Mouse (Mus musculus) lung, postnatal 4 days (tissue): Measurements from ENCODE around the gene Rfx8.
A peak's percentile ranks its signal among the peaks of the same experiment; 100 is the strongest.
"Not testable (repeated sequence)": the region's sequence is repeated elsewhere in the genome, so short reads cannot be mapped to it uniquely, and the experiment has no call there.

Source experiments
- DNase-seq, 2 experiments: peaks; one replicate each; pipeline ENCODE4 v3.0.0; 2021

Rfx8 gene

DNA sequence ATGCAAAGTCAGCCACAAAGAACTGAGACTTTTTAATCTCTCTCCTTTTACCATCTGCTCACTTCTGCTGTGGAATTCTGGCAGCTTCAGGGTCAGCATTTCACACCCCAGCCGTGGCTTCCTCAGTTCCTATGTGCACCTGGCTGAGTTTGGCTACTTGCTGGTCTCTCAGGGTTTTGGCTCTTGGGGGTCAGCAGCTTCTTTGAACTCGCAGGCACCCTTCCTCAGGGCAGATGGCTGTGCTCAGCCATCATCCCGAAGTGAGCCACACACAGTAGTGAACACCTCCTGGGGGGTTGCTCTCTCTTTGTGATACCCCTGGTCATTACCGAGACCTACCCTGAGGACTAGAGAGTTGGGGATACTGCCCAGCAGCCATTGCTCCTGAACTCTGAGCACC lies 29.7 kb downstream of the Rfx8 start:
- DNase-seq = no peak

DNA sequence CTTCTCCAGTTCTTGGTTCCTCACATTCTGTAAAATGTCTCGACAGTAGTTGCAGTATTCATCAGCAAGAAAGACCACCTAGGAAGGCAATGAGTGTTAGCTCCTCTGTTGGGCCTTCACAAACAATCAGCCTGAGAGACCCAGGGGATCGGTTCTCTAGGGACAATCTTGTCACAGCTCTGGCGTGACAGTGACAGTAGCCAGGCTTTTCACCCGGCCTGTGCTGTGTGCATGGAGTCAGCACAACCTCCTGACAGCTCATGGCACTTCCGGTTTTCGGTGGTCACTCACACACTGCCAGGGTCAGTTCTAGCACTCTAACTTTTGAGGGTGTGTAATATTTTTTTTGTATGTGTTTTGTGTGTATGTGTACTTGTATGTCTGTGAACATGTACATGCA lies 32.2 kb downstream of the Rfx8 start:
- no peak for DNase-seq

DNA sequence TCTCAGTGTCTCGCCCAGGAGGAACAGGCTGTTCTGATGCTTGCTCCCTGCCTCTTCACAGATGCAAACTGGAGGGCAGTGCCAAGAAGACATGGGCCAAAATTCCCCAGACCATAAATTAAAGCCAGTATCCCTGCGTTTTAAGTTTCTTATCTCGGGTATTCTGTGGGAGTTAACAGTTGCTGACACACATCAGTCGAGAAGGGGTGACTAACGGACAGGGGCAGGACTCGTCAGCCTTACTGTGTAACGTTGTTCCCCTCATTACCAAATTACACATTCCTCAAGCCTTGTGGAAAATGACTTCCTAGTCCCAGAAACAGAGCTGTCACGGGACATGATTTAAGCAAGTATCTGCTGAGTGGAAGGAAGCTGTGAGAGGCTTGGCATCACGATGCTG lies 33.5 kb downstream of the Rfx8 start:
- DNase-seq = no peak

DNA sequence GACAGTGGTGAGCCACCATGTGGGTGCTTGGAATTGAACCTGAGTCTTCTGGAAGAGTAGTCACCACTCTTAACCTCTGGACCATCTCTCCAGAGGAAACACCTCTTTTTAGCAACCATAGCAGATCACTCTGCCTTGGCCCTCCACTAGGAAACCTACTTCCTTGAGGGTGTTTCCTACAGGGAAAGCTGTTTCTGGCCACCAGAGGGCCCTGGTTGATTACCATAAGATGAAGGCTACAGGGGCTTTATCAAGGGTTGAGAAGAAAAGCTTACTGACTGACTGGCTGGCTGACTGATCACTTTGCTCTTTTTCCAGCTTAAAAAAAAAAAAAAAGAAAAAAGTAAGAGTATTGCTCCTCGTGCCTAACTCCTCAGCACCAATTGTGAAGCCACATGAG lies 35.0 kb downstream of the Rfx8 start:
- DNase-seq = peak; percentile 72 to 84

DNA sequence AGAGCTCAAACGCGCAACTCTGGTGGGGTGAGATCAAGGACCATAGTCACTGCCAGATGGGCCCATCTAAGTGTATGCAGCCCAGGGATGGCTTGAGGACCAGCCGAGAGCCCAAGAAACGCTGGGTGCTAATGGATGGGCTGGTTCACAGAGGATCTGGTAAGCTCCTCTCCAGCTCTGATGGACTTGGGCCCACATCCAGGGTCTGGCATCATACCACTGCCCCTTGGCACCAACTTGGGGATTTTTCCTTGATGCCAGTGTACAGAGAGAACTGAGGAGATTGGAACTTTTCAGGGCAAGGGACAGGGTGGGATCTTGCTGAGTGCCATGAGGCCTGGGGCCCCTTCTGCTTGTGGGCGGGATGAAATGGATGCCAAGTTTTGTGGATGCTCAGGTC lies 39.2 kb downstream of the Rfx8 start:
- no peak for DNase-seq

DNA sequence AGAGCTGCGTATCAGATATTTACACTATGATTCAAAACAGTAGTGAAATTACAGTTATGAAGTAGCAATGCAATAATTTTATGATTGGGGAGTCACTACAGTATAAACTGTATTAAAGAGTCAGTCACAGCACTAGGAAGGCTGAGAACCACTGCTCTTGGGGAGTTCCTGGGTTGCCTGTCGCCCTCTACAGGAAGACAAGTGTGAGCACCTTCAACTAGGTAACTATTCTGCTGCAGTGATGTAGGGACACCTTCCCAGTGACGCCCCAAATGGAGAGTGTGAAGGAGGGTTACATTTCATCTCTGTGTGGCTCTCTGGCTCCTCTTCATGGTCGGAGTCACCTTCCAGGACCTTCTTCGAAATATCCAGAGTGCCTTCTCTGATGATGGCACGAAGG lies 40.3 kb downstream of the Rfx8 start:
- DNase-seq = no peak

DNA sequence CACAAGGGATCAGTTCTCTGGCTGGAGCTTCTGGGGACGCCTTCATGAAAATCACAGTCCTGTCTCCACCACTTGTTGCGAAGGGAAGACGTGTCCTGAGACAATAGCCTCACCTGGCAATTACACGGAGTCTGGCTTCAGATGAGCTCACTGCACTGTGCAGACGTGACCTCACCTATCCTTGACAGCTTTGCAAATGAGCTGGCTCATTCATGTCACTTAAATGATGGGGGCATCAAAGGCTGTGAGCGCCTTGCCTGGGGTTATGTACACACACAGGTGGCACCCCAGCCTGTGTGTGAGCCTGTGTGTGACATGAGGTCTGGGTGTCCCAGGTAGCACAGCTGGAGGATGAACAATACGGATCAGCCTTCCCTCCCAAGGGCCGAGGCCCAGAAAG lies 41.9 kb downstream of the Rfx8 start:
- DNase-seq = no peak

DNA sequence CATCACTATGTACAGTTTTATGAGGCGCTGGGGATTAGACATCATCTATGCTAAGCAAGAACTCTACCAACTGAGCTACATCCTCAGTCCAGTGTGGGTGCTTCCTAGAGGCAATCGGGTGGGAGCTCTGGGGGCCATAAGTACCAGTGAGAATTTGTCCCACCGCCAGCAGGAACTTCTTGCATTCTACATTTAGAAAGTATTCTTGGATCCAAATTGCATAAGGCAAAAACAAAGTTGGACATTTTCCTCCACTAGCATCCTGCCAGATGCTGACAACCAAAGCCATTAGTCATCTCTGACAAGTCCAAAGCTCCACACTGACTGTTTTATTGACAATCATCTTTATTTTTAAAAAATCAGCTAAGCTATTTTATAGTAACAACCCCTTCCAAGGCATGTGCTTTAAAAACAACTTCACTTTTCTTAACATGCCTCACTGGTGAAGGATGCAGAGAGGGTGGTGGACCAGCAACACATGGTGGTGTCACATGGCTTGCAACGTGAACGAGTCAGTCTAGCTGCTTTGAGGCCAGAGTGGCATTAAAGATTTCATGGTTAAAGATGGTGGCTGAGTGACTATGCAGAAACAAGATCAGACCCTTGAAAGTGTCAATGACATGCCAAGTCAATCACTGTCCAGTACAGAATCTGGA lies 44.4 kb downstream of the Rfx8 start:
- no peak for DNase-seq

DNA sequence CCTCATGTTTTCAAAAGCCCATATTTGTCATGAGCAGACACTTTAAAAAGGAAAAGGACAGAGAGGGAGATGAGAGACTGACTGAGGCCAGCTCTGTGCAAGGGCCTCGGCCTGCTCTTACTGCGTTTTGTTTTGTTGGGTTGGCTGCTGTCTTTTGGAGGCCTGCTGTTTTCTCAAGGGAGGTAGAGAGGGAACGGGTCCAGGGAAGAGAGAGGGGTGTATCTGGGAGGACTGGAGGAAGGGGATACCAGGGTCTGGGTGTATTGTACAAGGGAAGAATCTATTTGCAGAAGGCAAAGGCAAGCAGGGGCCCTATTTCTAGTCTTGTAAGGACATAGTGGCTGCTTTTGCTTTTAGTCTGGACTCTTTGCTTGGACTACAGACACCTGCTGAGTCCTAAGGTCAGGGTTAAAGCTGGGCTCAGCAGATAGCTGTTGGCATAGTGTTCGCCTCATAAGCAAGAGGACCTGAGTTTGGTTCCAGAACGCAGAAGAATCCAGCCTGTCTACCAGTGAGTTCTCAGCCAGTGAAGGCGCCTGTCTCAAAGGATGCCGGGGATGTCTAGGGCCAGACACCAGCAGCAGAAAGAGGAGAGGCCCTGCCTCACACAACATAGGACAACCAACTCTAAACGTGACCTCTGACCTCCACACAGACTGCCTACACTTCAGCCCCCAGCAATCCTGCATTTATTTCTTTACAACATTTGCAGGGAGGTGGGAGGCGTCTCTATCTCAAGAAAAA lies 48.3 kb downstream of the Rfx8 start:
- no peak for DNase-seq

DNA sequence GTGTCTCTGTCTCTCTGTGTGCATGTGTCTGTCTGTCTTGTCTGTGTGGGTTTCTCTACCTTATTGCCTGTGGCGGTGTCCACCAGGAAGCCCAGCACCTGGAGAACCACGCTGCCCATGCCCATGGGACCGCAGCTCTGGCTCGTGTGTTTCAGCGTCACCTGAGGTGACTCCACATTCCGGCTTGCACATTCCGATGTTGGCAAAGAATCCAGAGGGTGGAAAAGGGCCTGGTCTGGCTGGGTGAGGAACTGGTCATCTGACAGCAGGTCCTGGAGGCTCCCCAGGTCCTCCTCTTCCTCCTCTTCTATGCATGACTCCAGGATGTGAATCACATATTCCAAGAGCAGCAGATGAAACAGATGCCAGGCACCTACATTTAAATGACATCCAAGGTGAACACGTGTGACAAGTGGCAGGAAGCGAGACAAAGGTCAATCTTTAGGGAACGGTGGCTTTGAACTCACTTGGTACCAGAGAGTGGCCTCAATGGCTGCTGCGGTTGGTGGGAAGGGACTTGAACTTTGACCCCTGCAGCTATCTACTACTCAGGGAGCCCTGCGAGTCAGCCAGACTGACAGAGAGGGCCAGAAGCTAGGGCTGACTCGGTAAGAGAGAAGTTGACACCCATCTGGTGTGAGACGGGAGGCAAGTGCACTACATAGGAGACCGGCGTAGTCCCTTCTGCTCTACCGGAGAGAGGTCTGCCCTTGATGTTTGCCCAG lies 50.4 kb downstream of the Rfx8 start:
- DNase-seq = no peak

DNA sequence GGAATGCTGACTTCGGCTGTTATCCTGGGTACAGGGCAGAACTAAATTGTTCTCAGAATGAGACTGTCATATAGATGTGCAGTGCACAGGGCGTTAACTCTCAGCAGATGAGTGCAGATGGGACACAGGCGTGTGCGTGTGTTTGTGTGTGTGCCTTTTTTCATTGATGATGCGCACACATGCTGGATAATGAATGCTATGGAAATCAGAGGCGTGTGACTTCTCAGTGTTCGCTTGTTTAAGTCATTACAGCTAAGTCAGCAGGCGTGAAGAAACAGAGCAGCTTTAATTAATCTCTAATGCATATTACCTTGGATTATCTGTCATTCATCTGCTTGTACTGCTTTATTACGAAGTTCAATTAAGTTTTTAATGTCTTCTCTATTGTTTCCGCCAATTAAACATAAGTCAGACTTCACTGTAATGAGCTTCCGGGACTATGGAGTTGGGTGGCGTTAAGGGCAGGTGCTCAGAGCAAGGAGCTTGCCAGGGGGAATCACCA lies 54.0 kb downstream of the Rfx8 start:
- DNase-seq = no peak

DNA sequence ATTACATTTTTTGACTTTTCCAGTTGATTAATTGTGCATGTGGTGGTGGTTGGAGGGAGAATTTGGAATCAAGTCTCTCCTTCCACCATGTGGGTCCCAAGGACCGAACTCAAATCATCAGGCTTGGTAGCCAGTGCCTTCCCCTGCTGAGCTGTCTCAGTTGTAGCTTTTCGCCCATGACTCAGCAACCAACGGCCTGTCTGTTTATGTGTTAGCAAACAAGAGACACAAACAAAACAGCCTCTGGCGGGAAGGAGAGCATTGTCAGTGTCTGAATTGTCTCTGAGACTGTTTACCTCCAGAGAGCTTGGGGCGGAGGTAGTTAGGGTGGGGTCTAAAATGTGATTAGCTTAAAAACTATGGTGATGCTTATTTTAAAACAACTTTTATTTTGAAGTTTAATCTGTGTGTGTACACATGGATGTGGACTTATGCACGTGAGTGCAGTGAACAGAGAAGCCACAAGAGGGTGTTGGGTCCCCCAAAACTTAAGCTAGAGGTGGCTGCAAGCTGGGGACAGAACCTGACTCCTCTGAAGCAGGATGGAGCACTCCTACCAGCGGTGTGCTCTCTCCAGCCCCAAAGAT lies 56.7 kb downstream of the Rfx8 start:
- no peak for DNase-seq

DNA sequence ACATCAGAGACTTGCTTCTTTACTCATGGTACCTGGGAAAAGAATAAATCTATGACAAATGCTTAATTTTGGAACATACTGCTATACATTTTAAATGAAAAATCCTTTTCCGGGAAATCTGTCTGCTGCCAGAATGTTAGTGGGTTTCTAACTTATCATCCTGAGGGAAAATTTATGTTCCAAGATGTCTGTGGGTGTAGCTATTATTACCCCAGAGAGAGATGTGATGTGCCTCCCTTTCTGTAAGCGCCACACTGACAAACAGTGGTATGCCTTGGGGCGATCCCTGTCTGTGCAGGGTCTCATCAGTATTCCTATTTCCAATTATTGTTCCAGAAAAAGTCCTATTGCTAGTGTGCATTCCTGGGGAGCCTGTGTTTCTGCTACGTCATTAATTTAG lies 57.7 kb downstream of the Rfx8 start:
- DNase-seq = no peak

DNA sequence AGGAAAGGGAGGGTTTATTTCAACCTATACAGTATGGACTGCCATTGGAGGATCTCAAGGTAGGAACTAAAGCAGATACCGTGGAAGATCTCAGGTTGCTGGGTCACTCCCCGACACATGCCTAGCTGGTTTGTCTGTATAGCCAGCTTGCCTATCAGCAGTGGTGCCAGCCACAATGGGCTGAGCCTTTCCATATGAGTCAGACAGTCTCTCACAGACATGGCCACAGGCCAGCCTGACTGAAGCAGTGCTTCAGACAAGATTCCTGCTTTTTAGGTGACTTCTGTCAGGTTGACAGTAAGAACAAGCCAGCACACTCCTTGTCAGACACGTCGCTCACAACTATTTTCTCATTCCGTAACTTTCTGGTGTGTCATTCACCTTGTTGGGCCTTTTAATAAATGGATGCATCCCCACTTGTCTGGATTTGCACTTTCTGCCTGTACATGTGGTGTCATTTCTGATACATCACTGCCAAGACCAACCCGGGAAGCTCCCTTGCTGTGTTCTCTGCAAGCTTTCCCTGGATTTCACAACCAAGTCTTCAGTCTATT lies 63.7 kb downstream of the Rfx8 start:
- no peak for DNase-seq

DNA sequence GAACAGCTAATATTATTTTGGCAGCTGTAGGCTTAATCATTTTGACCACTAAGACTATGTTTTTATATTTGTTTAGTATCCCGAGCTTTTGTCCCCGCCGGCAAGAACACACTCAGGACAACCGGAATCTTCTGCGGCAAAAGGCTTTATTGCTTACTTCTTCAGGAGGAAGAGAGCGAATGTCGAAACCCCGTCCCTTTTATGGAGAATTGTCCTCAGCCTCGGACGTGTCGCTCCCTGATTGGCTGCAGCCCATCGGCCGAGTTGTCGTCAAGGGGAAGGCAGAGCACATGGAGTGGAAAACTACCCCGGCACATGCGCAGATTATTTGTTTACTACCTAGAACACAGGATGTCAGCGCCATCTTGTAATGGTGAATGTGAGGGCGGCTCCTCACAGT lies 65.9 kb downstream of the Rfx8 start:
- not testable (repeated sequence) for DNase-seq

DNA sequence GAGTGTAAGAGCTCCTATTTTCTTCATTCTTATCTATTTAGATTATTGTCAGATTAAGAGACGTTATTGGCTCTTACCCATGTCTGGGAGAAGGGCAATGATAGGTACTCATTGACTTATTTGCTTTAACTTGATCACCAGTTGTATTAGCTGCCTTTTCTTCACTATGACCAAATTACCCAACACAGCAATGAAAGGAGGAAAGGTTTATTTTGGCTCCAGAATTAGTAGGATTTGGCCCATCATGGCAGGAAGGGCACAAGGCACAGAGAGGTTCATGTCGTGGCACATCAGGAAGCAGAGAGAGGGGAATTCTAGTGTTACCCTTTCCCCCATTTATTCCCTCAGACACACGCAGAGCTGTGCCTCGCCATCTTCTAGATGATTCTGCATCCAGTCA lies 67.8 kb downstream of the Rfx8 start:
- DNase-seq = no peak

DNA sequence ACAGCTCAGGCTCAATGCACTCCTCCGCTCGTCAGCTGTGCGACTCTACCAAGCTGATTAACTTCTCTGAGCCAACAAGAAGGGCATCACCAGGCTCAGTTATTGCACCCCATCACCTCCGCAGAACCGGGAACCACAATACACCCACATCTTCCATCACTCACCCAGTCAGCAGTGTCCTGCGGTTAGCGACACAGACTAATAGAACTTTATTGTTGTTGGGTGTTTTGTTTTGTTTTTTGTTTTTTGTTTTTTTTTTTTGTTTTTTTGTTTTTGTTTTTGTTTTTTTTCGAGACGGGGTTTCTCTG lies 69.6 kb downstream of the Rfx8 start, which contains the start of gene Creg2:
Gene Creg2, minus strand, starts transcription at position 234 of the 308 bp plus-strand sequence.
- no peak for DNase-seq

DNA sequence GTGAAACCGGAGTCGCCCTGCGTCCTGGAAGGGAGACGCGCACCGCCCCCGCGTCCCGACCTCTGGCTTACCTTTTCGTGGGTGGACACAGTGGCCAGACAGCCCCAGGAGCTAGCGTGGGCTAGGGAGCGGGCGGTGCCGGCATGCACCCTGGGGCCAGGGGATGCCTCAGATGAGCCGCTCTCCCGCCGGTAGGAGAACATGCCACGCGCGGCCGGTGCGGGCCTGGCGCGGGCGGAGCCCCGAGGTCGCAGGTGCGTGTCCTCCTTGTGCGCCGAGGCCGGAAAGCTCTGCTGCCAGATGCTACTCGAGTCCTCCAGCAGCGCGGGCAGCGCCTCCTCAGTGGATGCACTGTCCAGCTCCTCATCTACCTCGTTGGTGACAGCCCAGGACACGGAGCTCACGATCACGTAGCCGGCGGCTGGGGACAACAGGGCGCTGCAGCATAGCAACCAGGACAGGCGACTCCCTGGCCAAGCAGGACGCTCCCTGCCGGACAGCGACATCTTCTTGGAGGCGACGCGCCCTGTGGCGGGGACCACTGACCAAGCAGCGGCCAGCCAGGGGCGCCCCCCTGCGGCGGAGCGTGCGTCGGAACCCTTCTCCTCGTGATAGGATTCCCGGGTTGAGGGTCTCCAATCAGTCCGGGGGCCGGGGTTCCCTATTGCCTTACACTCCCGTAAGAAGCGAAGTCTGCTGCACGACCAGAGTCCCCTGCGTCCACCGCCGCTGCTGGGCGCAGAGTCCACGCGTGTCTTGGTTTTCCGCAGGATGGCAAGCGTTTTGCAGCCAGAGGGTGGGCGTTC lies 70.2 kb downstream of the Rfx8 start:
- DNase-seq = peak; percentile 63 to 72

DNA sequence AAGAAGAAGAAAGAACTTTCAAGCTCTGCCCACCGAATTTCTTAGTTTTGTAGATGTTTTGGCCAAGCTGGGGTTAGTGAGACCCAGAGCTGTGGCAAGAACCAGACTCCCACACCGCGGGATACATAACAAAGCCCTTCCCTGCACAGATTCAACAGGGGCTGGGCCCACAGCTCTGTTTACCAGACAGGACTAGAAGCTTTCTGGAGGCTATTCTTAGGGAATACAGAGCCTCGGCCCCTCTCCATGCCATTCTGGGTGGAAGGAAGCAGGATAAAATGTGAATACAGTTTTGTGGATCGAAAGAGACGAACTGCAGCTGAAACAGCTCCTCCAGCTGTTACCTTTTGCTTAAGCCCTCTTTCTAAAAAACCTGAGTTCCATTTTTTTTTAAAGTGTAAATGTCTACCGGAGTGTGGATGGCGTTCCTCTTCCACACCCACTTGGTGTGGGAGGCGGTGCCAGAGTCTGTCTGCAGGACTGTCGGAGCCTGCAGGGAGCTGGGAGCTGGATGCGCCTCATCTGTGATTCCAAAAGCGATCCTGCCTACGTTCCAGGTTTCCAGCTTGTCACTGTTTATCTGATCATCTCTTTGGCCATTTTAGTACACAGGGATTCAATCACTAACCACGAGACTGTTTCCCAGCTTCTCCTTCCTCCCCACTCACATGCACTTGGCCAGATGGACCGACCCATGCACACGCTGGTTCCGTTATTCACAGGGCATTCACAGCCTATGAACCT lies 70.9 kb downstream of the Rfx8 start:
- DNase-seq = no peak

DNA sequence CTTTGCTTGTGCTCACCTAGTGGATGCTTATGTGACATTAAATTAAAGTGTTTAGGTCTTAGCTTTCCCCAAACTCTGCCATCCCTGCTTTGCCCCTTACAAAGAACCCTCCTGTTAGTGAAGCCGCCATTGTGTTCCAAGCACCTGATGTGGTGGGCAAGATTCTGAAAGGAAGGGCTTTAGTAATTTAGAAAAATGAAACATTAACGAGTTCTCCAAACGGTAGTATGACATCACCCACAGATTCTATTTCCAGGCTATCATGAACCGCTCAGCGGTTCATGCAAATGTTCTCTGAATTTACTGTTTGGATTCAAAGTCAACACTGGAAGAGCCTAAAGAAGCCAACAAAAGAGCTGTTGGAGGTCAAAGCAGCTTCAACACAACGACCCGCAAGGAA lies 72.2 kb downstream of the Rfx8 start:
- DNase-seq = no peak

DNA sequence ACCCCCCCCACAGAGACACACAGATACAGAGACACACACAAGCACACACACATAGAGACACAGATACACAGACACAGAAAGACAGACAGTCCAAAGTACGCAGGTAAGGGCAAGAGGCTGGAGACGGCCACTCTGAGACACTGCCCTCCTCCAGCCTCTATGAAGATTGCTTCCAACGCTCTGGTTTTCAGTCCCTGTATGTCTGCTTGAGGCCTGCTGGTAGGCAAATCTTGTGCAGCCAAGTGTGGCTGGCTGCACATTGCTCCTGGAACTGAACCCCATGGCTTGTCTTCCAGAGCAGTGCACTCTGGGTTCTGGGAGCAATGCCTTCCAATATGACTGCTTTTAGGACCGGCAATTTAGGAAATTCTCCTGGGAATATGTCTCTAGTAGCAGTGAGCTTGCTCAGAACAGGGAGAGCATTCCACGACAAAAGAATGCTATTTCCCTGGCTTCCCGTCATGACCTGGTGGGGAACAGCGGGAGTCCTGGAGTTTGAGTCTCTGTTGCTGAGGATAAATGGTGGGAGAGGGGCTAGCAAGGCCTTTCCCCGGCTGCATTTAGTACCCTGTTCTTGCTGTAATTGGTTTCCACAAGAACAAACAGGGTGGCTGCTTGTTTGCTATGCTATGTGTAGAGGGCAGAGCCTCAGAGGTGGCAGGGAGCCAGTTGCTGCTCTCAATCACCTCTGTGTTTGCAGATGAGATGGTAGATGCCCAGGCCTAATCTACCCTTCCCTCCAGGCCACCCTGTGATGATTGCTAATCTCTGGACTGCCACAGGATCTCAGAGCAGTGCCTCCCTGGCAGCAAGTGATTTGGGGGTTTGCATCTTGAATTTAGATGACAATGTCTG lies 74.7 kb downstream of the Rfx8 start:
- no peak for DNase-seq
